Mouse (Mus musculus): ENCODE data around the gene Pqlc3. TPM values are rescaled to one million over a fixed set of nuclear protein-coding genes. Genes with fewer than 3 reads are reported as not detected.
"Not testable (repeated sequence)": the region's sequence is repeated elsewhere in the genome, so short reads cannot be mapped to it uniquely, and the experiment has no call there.

Pqlc3 gene
- polyA plus RNA-seq (2017; shearing (Covaris generic)), result 10 to 100 TPM; 73.7 to 86.4 TPM

GRCm38 (mm10) chr12:16999739-17000497 is at the start of gene Pqlc3:
Pqlc3 (minus strand) TSS chr12:17000408.
- ATAC-seq, result peak; percentile 99

GRCm38 (mm10) chr12:17049796-17050195 is 49.6 kb upstream of the Pqlc3 start:
- ATAC-seq, result no peak

GRCm38 (mm10) chr12:17048979-17049612 is 48.9 kb upstream of the Pqlc3 start:
- ATAC-seq, result no peak

DNA sequence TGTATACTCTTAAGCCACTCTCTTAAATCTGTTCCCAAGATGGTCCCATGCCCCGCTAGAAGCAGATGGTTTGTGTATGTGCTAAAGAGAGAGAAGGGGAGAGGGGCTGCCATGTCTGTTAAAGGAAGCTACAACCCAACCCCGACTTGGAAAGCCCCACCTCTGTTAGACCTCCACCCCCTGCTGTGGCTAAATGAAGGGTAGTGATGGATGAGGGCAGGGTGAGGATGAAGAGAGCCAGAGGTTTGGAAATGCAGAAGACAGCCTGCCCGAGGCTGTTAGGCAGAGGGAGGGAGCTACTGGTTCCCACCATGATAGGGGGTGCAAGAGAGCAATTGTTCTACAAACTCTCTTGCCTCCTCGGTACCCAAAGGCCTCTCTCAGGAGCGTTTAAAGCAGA is 43.1 kb upstream of the Pqlc3 start:
- no peak for ATAC-seq

DNA sequence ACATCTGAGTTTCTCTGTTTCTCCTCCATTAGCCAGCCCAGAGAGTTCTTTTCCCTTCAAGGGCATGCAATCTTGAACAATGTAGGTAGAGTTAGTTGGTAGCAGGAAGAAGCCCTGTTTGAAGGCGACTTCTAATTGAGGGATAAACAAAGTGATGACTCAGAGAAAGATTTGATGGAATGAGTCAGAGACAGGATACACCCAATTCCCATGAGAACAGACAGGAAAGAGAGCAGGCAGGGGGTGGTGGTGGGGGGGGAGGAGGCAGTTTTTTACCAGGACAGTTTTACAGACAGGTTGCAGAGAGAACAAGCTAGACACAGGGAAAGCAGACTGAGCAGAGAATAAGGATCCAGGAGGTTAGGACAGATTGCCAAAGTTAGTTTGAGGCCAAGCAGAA is 40.4 kb upstream of the Pqlc3 start:
- no peak for ATAC-seq

DNA sequence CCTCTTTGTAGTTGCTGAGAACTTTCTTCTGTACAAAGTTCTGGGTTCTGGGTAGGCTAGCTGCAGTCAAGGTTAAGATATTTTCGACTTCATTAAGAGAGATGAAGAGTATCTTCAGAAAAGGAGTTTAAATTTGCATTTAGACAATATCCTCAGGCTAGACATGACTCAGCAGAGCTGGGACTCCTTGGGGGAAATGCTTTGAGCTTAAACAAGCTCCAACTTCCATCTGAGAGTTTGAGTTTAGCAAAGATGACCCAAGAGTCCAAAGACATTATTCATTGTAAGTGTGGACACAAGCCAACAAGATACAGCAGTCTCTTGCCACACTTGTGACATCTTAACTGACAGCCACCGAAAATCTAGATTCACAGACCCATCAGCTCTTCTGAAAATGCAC is 39.2 kb upstream of the Pqlc3 start:
- no peak for ATAC-seq

GRCm38 (mm10) chr12:17038246-17038645 is 38.0 kb upstream of the Pqlc3 start:
- ATAC-seq, result no peak

DNA sequence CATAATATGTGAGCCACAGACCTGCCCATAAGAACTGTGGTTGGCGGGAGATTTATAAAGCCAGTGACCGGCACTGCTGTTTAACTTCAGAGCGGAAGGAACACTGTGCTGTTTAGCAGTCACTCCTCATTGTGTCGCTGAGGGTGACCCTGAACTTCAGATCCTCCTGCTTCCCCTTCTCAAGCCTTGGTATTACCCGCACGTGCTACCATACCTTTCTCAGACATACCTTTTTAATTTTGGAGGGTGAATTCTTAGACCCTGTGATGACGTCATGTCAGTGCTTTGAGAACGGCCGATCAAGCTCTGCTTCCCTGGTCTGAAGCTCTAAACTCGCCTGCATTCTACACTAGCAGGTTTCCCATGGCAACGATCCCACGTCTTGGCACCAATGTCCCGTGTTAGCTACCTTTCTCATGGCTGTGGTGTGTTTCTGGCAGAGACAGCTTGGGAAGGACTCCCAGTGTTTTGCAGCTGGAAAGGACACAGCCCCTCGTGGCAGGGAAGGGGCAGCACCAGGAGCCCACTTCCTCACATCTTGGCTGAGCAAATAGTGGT is 36.9 kb upstream of the Pqlc3 start:
- no peak for ATAC-seq

DNA sequence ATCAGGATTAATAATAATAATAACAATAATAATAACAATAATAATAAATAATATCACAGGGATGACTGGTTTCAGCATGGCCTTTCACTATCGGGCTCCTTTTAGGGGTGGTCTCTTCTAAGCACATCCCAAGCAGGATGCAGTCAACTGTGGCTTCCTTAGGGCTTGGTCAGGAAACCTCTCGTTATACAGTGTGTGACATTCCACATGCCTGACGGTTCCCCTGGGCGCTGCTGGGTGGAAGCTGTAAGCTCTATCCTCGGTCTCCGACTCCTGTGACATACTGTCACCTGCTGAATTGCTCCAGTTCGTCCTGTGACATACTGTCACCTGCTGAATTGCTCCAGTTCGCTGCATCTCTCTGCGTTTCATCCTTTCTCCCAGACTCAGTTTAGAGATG is 36.3 kb upstream of the Pqlc3 start:
- ATAC-seq, result no peak

DNA sequence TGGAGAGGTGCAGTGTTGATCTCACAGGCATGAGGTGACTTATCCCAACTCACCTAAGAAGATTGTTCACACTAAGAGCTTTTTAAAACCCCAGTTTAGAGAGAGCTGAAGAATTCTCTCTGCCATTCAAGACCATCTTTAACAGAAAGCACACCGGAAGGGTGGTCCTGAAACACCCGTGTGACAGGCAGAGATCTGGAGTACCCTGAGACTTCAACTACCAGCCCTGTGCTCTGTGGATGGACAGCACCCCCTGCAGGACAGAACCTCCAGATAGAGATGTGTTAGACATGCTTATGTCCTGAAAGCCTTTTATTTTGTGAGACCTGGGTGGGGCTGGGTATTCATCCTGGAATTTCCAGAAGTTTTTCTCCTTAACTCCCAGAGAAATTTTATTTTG is 34.9 kb upstream of the Pqlc3 start:
- ATAC-seq, result no peak

DNA sequence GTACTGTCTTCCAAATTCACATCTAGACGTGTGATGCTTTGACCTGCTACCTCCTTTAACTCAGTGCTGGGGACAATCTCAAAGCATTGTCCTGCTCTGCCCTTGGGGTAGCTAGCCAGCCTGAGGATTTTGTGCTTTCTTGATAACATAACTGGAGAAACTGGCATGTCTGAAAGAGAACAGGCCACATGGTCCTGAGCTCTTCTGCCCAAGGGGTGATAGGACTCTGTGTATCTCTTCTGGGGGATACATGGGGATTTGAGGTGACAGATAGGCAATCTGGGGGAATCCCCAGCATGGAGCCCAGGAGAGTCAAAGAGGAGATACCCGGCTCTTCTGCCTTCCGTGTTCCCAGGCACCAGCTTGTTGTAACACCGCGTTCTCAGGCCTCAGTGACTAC is 34.5 kb upstream of the Pqlc3 start:
- ATAC-seq, result no peak

GRCm38 (mm10) chr12:17033464-17033841 is 33.2 kb upstream of the Pqlc3 start:
- peak; percentile 68 for ATAC-seq

DNA sequence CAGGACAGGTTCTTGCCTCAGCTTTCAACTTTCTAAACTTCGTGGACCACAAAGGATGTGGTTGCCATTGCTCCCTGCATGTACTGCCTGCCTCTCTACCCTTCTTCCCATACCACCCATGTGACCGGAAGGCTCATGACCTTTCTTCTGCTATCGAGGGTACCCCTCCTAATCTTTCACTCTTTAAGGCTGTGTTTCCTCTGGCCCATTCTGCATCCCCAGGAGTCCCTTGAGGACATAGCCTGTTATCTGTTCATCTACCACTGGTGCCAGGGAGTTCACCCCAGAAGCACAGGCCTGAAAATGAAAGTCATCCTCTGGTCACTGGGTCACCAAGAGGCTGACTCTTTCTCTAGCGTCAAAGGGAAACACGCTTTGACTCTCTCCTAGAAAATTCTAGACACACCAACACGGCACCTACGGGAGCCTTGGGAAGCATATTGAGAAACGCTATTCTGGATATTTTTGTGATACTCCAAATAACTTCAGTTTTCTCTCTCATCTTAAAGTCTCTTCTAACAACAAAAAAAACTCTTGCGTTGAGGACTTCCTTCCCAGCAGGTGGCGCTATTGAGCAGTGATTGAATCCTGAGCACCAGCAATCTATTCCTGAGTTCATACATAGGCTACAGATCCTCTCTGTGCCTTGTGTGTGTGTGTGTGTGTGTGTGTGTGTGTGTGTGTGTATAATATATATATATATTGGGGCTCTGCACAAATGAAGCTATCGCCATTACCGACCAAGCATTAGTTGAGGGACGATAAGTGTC is 32.7 kb upstream of the Pqlc3 start:
- peak; percentile 87 for ATAC-seq

DNA sequence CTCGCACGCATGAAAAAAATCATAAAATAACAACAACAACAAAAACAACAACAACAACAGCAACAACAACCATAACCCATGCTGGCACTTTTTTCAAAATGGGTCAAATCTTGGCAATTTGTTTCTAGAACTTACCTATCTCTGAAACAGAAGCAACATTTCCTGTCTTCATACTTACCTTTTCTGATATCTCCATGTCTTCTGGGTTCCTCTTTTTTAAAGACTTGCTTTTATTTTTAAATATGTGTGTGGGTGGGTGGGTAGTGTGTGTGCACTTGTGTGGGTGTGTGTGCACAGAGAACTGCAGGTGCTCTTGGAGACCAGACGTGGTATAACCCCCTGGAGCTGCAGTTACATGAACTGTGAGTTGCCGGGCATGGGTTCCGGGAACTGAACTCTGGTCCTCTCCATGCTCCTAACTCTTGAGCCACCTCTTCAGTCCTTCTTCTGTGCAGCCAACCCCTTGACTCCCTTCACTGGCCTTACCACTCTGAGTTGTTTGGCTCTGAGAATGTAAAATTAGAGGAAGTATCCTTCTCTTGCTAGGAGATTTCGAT is 24.4 kb upstream of the Pqlc3 start:
- peak; percentile 36 for ATAC-seq

DNA sequence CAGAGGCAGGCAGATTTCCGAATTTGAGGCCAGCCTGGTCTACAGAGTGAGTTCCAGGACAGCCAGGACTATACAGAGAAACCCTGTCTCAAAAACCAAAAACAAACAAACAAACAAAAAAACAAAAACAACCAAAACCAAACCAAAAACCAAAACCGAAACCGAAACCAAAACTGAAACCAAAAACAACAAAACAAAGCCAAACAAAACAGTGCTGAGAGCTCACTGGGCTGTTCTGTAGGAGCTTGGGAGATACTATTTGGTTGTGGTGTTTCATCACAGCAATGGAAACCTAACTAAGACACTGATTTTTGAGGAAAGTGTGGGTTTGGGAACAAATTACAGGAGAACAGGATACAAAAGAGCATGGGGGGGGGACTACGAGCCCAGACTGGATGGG is 21.9 kb upstream of the Pqlc3 start:
- ATAC-seq, result peak; percentile 54

- ATAC-seq, result not testable (repeated sequence)
Measured at GRCm38 (mm10) chr12:17021125-17021524, 20.9 kb upstream of the Pqlc3 start.

- ATAC-seq, result peak; percentile 78
Measured at GRCm38 (mm10) chr12:17018468-17018867, 18.3 kb upstream of the Pqlc3 start.

DNA sequence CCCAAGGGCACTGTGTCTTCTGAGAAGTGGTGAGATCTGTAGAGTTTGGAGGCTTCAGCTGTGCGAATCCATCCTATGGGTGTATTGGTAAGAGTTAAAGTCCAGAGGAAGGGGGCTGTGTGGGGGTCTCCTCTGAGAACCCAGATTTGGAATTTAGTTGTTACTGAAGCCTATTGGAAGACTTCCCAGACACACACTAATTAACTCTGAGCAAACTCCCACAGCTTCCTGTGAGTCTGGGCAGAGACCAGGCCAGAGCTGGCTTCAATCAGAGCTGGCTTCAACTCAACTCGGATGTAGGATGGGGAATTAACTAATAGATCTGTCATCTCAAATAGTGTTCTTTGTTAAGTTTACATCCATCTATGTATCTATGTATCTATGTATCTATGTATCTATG is 15.5 kb upstream of the Pqlc3 start:
- no peak for ATAC-seq

DNA sequence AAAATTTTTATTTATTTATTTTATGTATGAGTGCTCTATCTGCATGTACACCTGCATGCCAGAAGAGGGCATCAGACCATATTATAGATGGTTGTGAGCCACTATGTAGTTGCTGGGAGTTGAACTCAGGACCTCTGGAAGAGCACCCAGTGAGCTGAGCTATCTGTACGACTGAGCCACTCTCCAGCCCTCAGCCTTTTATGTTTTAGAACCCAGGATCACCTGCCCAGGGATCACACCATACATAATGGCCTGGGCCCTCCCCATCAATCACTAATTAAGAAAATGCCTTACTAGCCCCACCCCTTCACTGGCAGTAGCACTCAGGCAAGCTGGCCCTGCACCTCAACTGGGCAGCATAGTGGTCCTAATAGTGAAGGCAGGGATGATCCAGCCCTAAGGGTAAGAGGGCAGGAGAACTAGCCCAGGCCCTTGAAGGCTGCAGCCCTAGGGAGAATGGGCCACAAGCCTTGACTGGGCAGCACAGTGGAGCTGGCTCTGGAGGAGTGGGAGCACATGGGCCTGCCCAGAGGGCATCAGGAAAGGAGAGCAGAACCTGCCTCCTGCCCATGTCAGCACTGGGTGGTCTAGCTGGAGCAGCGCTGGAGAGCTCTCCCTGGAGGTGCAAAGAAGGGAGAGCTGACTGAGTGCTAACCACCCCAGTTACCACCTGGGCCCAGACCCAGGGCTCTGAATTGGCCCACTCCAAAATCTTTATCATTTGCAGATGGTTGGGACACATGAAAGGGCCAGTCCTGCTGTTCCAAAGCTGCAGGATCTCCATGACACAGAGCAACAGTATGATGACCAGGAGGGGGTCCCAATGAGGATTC is 12.1 kb upstream of the Pqlc3 start:
- ATAC-seq, result no peak

DNA sequence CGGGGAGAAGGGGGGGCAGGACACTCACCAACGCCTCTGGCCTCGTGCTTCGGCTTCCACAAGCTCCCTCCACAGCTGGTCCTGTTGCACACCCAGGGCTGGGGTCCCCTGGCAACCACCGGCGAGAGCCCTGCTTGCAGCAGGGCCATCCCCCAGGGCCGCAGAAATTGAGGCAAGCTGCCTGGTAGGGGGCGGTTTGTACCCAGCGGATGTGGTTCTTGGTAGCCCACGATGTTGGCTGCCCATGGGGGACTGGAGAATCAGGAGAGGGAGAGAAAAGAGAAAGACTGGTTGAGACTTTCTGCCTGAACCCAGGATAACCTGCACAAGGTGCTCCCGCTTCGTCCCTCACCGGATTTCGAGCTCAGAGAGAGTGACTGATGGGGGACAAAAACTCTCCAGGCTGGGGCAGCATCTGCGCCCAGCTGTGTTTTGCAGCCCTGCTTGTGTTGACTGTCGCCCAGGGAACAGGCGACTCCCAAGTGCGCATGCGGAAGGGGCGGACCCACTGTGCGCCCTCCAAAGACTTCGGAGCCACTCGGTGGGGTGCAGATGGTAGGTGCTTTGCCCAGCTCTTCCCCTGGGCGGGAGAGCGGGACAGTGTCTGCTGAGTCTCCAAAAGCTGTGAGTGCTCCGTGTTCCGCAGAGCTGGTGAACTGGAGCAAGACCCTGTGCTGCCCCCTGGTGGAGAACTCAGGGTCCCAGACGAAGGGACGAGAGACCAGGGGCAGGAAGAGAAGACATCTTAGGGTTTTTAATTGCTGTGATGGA is 11.1 kb upstream of the Pqlc3 start, which contains the start of gene 2410004P03Rik:
Gene 2410004P03Rik, minus strand, starts transcription at position 628 of the 771 bp plus-strand sequence.
- ATAC-seq, result peak; percentile 89

DNA sequence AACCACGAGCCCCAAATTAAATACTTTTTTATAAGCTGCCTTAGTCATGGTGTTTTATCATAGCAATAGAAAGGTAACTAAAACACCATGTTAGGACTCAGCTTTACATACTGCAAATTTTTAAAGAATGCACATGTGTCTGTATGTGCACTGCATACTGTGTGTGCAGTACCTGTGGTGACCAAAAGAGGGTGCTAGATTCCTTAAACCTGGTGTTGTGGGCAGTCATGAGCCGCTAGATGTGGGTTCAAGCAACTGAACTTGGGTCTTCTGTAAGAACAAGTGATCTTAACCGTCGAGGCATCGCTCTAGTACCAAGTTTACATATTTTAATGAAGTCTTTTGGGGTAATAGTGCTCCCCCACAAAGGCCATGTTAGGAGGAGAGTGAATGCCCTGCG is 9.3 kb upstream of the Pqlc3 start:
- no peak for ATAC-seq

All from CD4-positive, CD25-positive, alpha-beta regulatory T cell, adult 4 months (primary cell).